Mouse (Mus musculus): ENCODE measurements around the gene Cpeb3. TPM values are rescaled to one million over a fixed set of nuclear protein-coding genes. Genes with fewer than 3 reads are reported as not detected.

Cpeb3 gene
- polyA plus RNA-seq, 1 experiment = 86.5 TPM

GRCm38 (mm10) chr19:37013461-37013860, 194.9 kb downstream of the Cpeb3 start:
- Histone ChIP-seq H3K27me3 (ENCODE audit: control insufficient read depth, insufficient read depth, low read length) (no peaks in the 10 kb centered on the region), H3K36me3 (ENCODE audit: control insufficient read depth, insufficient read depth, low read length) (peaks cover 4% of the 10 kb centered on the region), H3K27ac (ENCODE audit: control insufficient read depth, insufficient read depth, low read depth, low read length) (no peak overlapping the region), H3K4me1 (ENCODE audit: control insufficient read depth, insufficient read depth, low read length) (peaks cover 8% of the 10 kb centered on the region), H3K4me3 (ENCODE audit: control insufficient read depth, low read depth, low read length) (no peak overlapping the region)
- TF ChIP-seq CTCF (IDR thresholded peaks at IDR 0.05; ENCODE audit: control insufficient read depth, insufficient read depth, insufficient replicate concordance, low read depth, low read length) (no peak), POLR2A (IDR thresholded peaks at IDR 0.05; ENCODE audit: control insufficient read depth, low read depth, low read length) (no peak)

GRCm38 (mm10) chr19:37009878-37010281, 198.5 kb downstream of the Cpeb3 start:
- Histone ChIP-seq H3K4me1 (ENCODE audit: control insufficient read depth, insufficient read depth, low read length) (no peaks in the 10 kb centered on the region), H3K36me3 (ENCODE audit: control insufficient read depth, insufficient read depth, low read length) (peaks cover 4% of the 10 kb centered on the region), H3K27me3 (ENCODE audit: control insufficient read depth, insufficient read depth, low read length) (no peaks in the 10 kb centered on the region), H3K27ac (ENCODE audit: control insufficient read depth, insufficient read depth, low read depth, low read length) (no peak overlapping the region), H3K4me3 (ENCODE audit: control insufficient read depth, low read depth, low read length) (no peak overlapping the region)
- TF ChIP-seq POLR2A (IDR thresholded peaks at IDR 0.05; ENCODE audit: control insufficient read depth, low read depth, low read length) = no peak
- TF ChIP-seq CTCF (IDR thresholded peaks at IDR 0.05; ENCODE audit: control insufficient read depth, insufficient read depth, insufficient replicate concordance, low read depth, low read length) = no peak

GRCm38 (mm10) chr19:37004557-37004956, 203.8 kb downstream of the Cpeb3 start:
- no peak overlapping the region for H3K27ac ChIP-seq (ENCODE audit: control insufficient read depth, insufficient read depth, low read depth, low read length)
- TF ChIP-seq CTCF (IDR thresholded peaks at IDR 0.05; ENCODE audit: control insufficient read depth, insufficient read depth, insufficient replicate concordance, low read depth, low read length) (no peak), POLR2A (IDR thresholded peaks at IDR 0.05; ENCODE audit: control insufficient read depth, low read depth, low read length) (no peak)
- no peak overlapping the region for H3K4me3 ChIP-seq (ENCODE audit: control insufficient read depth, low read depth, low read length)
- peaks cover 4% of the 10 kb centered on the region for H3K36me3 ChIP-seq (ENCODE audit: control insufficient read depth, insufficient read depth, low read length)
- no peaks in the 10 kb centered on the region for H3K27me3 ChIP-seq (ENCODE audit: control insufficient read depth, insufficient read depth, low read length)
- no peaks in the 10 kb centered on the region for H3K4me1 ChIP-seq (ENCODE audit: control insufficient read depth, insufficient read depth, low read length)

Other genes with a start within 250 kb of the Cpeb3 start
- gene March5, start 1.1 kb downstream of the Cpeb3 start, polyA plus RNA-seq (2012; rRNA removed) = 27.5 and 31.2 TPM in 2 replicates
- gene Ide, start 129.3 kb upstream of the Cpeb3 start, polyA plus RNA-seq (2012; rRNA removed) = 91.8 and 96.7 TPM in 2 replicates
- gene Kif11, start 167.8 kb upstream of the Cpeb3 start, polyA plus RNA-seq (2012; rRNA removed) = 6.7 and 8.9 TPM in 2 replicates
- 0.89 and 0.93 TPM in 2 replicates for gene Hhex, start 226.2 kb upstream of the Cpeb3 start, polyA plus RNA-seq (2012; rRNA removed)